Mouse (Mus musculus): Measurements from ENCODE around the gene Gak. TPM values are rescaled to one million over a fixed set of nuclear protein-coding genes. Genes with fewer than 3 reads are reported as not detected.

The Gak gene
- polyA plus RNA-seq, 1 experiment from 2014 or later: 58.9 TPM

DNA sequence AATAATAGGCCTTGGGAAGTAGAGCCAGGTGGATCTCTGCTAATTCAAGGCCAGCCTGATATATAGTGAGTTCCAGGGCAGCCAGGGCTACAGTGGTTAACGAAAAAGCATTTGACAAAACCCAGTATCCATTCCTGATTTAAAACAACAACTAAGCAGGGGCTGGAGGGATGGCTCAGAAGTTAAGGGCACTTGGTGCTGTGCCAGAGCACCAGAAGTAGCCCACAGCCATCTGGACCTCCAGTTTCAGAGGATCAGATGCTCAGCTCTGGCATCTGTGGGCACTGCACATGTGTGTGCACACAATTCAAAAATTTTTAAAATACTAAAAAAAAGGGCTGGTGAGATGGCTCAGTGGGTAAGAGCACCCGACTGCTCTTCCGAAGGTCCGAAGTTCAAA is 4.1 kb upstream of the Gak start:
- H3K9me3 ChIP-seq: no peaks in the 10 kb centered on the region
- ATAC-seq (ENCODE audit: low FRiP score, low read depth): no peak
- H3K36me3 ChIP-seq: peaks cover 5% of the 10 kb centered on the region; the same call in 1 of the 2 replicates
- H3K27me3 ChIP-seq (replicated peaks): no peaks in the 10 kb centered on the region
- H3K4me2 ChIP-seq (replicated peaks): no peak overlapping the region
- no peak overlapping the region for H3K9ac ChIP-seq
- no peak overlapping the region for H3K27ac ChIP-seq
- WGBS: 94% methylated on average over 4 of the region's 4 CpGs
- H3K4me1 ChIP-seq: peaks cover 9% of the 10 kb centered on the region
- no peak overlapping the region for H3K4me3 ChIP-seq

DNA sequence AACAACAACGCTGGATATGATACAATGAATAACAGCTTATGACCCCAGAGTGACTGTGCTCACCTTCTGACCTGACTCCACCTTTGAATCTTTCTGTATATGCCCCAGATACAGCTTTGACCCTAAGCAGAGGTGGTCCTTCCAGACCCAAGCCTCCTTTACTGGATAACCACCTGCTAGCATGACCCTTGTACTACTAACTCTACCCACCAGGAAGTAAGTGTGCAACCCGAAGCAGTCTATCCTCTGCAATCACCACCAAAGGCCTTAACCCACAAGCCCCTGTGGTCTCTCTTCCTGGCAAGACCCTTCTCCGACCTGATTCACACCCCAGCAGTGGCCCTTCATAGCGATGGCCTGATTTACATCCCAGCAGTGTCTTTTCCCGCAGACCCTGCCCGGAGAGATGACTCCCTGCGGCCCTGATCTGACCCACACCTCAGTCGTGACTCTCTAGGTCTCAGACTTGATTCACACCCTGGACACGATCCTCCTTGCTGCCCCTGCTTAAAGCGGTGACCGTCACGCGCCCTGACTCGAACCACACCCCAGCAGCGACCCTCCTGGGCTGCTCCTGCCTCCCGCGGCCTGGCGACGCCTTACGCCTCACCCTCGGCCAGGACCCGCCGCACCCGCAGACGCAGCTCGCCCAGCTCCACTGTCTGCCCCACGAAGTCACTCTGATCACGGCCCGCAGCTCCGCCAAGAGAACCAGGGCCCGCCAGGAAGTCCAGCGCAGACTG is 493 bp downstream of the Gak start:
- Histone ChIP-seq H3K9me3 (no peaks in the 10 kb centered on the region), H3K27me3 (replicated peaks) (no peaks in the 10 kb centered on the region), H3K27ac (peak overlapping the region; percentile 79), H3K4me3 (peak overlapping the region; percentile 82), H3K4me2 (replicated peaks) (peak overlapping the region; percentile 89), H3K4me1 (peaks cover 18% of the 10 kb centered on the region), H3K36me3 (peaks cover 7% of the 10 kb centered on the region), H3K9ac (peak overlapping the region; percentile 89)
- peak; percentile 84 for ATAC-seq (ENCODE audit: low FRiP score, low read depth)
- WGBS: 2% methylated on average over 32 of the region's 32 CpGs

DNA sequence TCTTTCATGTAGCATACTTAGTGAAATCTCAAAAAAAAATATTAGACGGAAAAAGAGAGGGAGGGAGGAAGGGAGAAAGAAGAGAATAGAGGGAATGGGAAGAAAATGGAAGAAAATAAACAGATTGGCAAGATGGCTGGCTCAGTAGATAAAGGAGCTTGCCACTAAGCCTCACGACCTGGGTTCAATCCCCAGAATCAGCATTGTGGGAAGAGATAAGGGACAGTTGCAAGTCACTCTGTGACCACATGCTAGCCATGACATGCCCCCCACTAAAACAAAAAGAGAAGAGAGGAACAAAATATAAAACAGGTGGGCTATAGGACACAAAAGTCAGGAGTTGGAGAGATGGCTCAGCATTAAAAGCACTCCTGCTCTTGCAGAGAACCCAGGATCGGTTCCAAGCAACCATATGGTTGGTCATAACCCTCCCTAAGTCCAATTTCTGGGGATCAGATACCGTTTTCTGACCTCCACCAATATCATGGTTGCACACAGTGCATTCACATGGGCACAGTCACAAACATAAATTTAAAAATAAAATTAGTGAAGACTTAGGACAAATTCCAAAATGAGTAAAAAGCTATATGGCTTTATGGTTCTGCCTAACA is 3.4 kb downstream of the Gak start:
- Histone ChIP-seq H3K4me1 (peaks cover 18% of the 10 kb centered on the region), H3K27ac (no peak overlapping the region), H3K36me3 (peaks cover 33% of the 10 kb centered on the region), H3K9ac (no peak overlapping the region), H3K4me2 (replicated peaks) (no peak overlapping the region), H3K27me3 (replicated peaks) (no peaks in the 10 kb centered on the region), H3K9me3 (no peaks in the 10 kb centered on the region), H3K4me3 (no peak overlapping the region)
- ATAC-seq (ENCODE audit: low FRiP score, low read depth): no peak
- WGBS: 93% methylated on average over 4 of the region's 4 CpGs

DNA sequence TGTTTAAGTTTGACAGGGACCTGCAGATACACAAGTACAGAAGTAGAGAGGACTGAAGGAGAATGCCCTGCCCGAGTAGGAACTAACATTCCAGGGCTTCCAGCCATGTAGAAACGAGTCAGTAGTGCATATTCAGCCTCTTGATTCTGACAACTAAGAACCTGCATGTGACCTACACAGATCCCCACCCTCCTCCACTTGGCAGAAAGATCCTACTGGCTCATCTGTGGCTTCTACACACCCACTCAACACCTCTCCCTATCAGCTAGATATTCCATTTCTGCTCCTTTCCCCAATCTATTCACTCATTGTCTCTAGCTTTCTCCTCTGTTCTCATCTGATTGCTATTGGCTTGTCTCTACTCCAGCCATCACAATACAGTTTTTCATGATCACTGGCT is 7.7 kb downstream of the Gak start:
- Histone ChIP-seq H3K27ac (no peak overlapping the region), H3K4me2 (replicated peaks) (no peak overlapping the region), H3K27me3 (replicated peaks) (no peaks in the 10 kb centered on the region), H3K9ac (no peak overlapping the region), H3K4me1 (no peaks in the 10 kb centered on the region), H3K36me3 (peaks cover 58% of the 10 kb centered on the region), H3K4me3 (no peak overlapping the region), H3K9me3 (no peaks in the 10 kb centered on the region)
- WGBS: 79% methylated on average over 2 of the region's 2 CpGs
- ATAC-seq (ENCODE audit: low FRiP score, low read depth): no peak

DNA sequence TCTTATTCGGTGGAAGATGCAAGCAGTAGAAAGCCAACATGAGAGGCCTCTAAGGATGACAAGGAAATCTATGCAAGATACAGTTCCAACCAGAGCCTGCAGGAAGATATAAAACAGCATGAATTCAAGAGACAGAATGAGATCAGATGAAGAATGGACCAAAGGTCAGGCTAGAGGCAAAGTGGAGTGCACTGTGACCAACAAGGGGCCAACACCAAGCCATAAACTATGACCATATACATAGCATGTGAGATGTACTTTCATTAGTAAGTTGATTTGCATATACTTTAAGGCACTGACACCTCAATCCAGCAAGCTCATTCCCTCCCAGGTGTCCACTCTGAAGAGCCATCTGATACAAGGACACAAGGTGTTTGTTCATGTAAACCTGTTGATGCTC is 19.1 kb downstream of the Gak start:
- Histone ChIP-seq H3K4me1 (no peaks in the 10 kb centered on the region), H3K9me3 (no peaks in the 10 kb centered on the region), H3K36me3 (peaks cover 94% of the 10 kb centered on the region), H3K4me3 (no peak overlapping the region), H3K4me2 (replicated peaks) (no peak overlapping the region), H3K27me3 (replicated peaks) (no peaks in the 10 kb centered on the region), H3K27ac (no peak overlapping the region), H3K9ac (no peak overlapping the region)
- no peak for ATAC-seq (ENCODE audit: low FRiP score, low read depth)
- 88% methylated on average over 1 of the region's 1 CpGs for WGBS

DNA sequence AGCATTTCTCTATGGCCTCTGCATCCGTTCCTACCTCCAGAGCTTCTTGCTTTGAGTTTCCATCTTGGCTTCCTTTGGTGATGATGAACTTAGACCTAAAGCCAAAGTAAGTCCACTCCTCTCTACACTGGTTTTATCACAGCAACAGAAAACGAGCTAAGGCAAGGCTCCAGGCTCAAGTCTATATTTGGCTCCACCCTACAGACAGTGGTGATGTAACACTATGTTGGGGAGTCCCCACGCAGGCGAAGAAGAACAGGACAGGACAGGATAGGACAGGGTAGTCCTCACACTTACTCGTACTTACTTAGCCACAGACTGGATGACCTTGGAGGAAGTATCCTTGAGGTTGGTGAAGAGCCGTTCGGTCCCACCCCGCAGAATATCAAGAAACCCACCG is 27.0 kb downstream of the Gak start:
- Histone ChIP-seq H3K9me3 (no peaks in the 10 kb centered on the region), H3K4me1 (no peaks in the 10 kb centered on the region), H3K27ac (no peak overlapping the region), H3K4me3 (no peak overlapping the region), H3K27me3 (replicated peaks) (no peaks in the 10 kb centered on the region), H3K36me3 (peaks cover 95% of the 10 kb centered on the region), H3K4me2 (replicated peaks) (no peak overlapping the region), H3K9ac (no peak overlapping the region)
- ATAC-seq (ENCODE audit: low FRiP score, low read depth): no peak
- WGBS: 94% methylated on average over 9 of the region's 9 CpGs

DNA sequence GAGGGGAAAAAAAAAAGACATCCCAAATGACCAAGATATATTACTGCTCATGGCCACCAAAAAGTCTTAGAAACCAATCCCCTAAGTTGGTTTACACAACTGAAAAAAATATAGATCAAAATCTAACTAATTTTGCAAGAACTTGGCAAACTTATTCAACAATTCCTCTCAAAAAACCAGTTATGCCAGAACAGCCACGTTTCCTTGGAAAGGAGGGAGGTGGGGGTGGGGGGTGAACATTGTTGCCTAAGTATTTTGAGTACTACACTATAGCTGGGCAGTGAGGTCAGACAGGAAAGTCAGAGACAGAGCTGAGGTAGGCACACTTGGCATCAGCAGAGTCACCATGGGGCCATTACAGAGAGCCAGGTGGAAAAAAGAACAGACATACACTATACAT is 29.6 kb downstream of the Gak start:
- no peak overlapping the region for H3K27ac ChIP-seq
- H3K9ac ChIP-seq: no peak overlapping the region
- no peaks in the 10 kb centered on the region for H3K4me1 ChIP-seq
- no peak overlapping the region for H3K4me3 ChIP-seq
- H3K36me3 ChIP-seq: peaks cover 95% of the 10 kb centered on the region
- no peaks in the 10 kb centered on the region for H3K9me3 ChIP-seq
- ATAC-seq (ENCODE audit: low FRiP score, low read depth): no peak
- WGBS: 90% methylated on average over 1 of the region's 1 CpGs
- H3K27me3 ChIP-seq (replicated peaks): no peaks in the 10 kb centered on the region
- H3K4me2 ChIP-seq (replicated peaks): no peak overlapping the region

DNA sequence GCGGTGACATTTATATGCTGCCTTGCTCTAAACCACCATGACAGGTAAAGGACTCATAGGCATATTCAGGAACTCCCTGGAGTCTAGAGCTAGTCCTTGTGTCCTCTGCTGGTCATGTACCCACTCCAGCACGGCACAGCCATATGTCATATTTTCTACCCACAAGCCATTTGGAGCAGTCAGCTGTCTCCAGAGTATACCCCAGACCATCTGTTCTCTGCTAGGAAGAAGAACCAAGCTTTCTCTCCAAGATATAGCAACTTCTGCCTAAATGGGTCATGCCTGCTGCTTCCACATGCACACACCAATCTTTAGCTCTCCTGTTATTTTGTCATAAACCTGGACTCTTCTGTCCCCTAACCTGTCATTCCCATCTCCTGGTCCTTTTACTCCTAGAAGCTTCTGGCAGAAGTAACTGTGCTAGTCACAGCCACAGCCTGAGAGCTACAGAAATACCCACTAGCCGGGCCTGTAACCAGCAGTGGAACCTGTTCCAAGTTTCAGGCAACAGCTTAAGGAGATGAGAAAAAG is 48.1 kb downstream of the Gak start:
- H3K36me3 ChIP-seq: peaks cover 70% of the 10 kb centered on the region
- WGBS: 88% methylated on average over 3 of the region's 3 CpGs
- no peaks in the 10 kb centered on the region for H3K4me1 ChIP-seq
- no peaks in the 10 kb centered on the region for H3K9me3 ChIP-seq
- ATAC-seq (ENCODE audit: low FRiP score, low read depth): no peak
- no peak overlapping the region for H3K4me2 ChIP-seq (replicated peaks)
- H3K9ac ChIP-seq: no peak overlapping the region
- H3K4me3 ChIP-seq: no peak overlapping the region
- no peaks in the 10 kb centered on the region for H3K27me3 ChIP-seq (replicated peaks)
- no peak overlapping the region for H3K27ac ChIP-seq

DNA sequence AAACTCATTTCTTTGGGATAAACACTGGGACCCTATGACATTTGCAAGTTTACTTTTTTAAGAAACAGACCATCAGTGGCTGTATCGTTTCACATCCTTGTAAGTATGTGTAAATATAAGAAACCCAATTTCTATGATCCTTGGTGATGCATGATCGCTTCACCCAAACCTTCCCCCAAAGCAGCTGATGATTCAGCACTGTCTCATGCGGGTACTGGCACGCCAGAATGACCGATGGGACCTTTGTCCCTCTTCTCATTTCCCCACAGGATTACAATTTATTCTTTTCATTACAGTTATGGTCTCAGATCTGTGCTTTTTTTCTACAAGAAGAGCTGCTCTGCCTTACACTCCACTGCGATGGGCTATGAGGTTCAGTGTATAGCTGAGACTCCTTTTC is 56.5 kb downstream of the Gak start:
- no peak for ATAC-seq (ENCODE audit: low FRiP score, low read depth)
- Histone ChIP-seq H3K9me3 (no peaks in the 10 kb centered on the region), H3K4me1 (no peaks in the 10 kb centered on the region), H3K4me2 (replicated peaks) (no peak overlapping the region), H3K27me3 (replicated peaks) (no peaks in the 10 kb centered on the region), H3K27ac (no peak overlapping the region), H3K4me3 (no peak overlapping the region), H3K36me3 (peaks cover 84% of the 10 kb centered on the region), H3K9ac (no peak overlapping the region)
- 95% methylated on average over 6 of the region's 6 CpGs for WGBS

DNA sequence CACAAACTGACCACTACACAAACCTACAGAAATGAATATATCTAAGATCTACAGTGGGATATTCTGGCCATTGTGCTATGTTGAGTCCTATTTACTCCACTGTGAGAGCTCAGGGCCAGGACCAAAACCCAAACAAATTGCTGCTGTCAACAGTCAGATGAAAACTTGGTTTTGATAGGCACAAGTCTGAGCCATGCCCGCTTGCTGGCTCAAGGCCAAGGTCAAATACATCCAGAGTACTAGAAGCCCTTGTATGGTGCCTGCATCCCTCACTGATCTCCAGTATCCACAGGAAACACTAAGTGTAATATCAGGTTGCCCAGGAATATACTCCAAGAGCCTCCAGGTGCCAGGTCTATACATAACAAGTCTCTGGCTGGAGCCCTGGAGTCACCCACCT is 58.6 kb downstream of the Gak start:
- no peak overlapping the region for H3K9ac ChIP-seq
- no peaks in the 10 kb centered on the region for H3K9me3 ChIP-seq
- H3K27me3 ChIP-seq (replicated peaks): no peaks in the 10 kb centered on the region
- no peak overlapping the region for H3K4me3 ChIP-seq
- no peak for ATAC-seq (ENCODE audit: low FRiP score, low read depth)
- no peaks in the 10 kb centered on the region for H3K4me1 ChIP-seq
- no peak overlapping the region for H3K27ac ChIP-seq
- H3K36me3 ChIP-seq: peaks cover 82% of the 10 kb centered on the region
- H3K4me2 ChIP-seq (replicated peaks): no peak overlapping the region
- 89% methylated on average over 1 of the region's 1 CpGs for WGBS

DNA sequence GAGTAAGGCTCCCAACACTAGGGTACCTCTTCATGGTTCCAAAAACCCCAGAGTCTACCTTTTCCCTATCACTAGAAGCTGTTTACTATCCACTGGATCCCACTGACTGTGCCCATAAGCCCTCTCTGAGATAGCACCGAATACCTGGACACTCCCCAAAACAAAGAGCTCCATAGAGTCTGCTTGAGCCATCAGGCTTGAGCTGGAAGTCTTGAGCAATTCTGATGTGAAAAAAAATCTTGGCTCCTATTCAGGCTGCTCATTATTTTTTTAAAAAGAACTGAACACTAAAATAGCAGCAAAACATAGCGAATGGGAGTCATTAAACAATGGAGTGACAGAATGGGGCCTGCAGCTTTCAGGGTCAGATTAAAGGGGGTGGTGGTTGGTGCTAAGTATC is 62.5 kb downstream of the Gak start:
- ATAC-seq (ENCODE audit: low FRiP score, low read depth): no peak
- 95% methylated on average over 2 of the region's 2 CpGs for WGBS
- no peaks in the 10 kb centered on the region for H3K9me3 ChIP-seq
- no peak overlapping the region for H3K27ac ChIP-seq
- no peak overlapping the region for H3K4me3 ChIP-seq
- H3K36me3 ChIP-seq: peaks cover 55% of the 10 kb centered on the region
- no peak overlapping the region for H3K4me2 ChIP-seq (replicated peaks)
- H3K27me3 ChIP-seq (replicated peaks): no peaks in the 10 kb centered on the region
- no peaks in the 10 kb centered on the region for H3K4me1 ChIP-seq
- no peak overlapping the region for H3K9ac ChIP-seq

DNA sequence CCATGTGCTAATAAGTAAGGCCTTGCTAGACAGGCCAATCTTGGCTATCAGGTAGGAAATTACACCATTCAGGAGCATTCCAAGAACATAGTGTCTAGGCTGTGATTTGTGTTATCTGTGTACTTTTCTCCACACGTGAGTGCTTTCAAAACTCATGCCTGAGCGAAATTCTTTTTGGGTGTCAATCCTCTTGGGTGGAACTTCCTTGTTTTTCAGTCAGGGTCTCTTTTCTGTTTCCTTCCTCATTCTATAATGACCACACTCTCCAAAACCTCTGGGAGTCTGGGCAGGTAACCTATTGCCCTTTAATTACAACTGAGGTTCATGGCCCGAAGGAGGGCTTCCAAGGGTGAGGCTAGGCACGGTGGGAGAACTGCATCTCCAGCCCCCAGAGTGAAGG is 63.0 kb downstream of the Gak start:
- WGBS: 94% methylated on average over 4 of the region's 4 CpGs

DNA sequence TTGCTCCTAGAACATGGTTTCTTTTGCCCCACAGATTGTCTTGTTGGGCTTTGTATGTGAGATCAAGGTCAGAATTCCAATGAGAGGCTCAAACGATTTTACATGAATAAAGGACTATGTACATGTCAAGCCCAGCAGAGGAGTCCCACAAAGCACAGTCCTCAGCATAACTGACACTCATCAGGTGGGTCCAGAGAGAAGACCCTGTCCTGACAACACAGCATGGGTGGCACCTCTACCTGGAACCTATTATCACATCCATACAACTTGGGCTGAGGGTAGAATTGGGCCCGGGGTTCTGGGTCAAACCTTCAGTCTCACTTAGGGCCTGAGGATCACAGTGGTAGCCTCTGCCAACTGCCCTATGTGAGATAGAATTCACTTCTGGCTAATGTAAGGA is 64.2 kb downstream of the Gak start:
- Histone ChIP-seq H3K9me3 (no peaks in the 10 kb centered on the region), H3K4me2 (replicated peaks) (no peak overlapping the region), H3K4me3 (no peak overlapping the region), H3K36me3 (peaks cover 38% of the 10 kb centered on the region), H3K4me1 (no peaks in the 10 kb centered on the region), H3K27me3 (replicated peaks) (no peaks in the 10 kb centered on the region), H3K27ac (no peak overlapping the region), H3K9ac (no peak overlapping the region)
- no peak for ATAC-seq (ENCODE audit: low FRiP score, low read depth)
- WGBS: 86% methylated on average over 2 of the region's 2 CpGs

More for the DNA sequence above, 63.0 kb downstream of the Gak start:
- H3K4me2 ChIP-seq (replicated peaks): no peak overlapping the region
- H3K4me3 ChIP-seq: no peak overlapping the region
- H3K27me3 ChIP-seq (replicated peaks): no peaks in the 10 kb centered on the region
- no peaks in the 10 kb centered on the region for H3K9me3 ChIP-seq
- no peak overlapping the region for H3K9ac ChIP-seq
- H3K4me1 ChIP-seq: no peaks in the 10 kb centered on the region
- no peak for ATAC-seq (ENCODE audit: low FRiP score, low read depth)
- H3K36me3 ChIP-seq: peaks cover 49% of the 10 kb centered on the region
- no peak overlapping the region for H3K27ac ChIP-seq
